Mouse (Mus musculus): ENCODE results near the gene Ifne. TPM values are rescaled to one million over a fixed set of nuclear protein-coding genes. Genes with fewer than 3 reads are reported as not detected.

The Ifne gene
- total and polyA plus RNA-seq, 2 experiments from 2014 or later = not detected

- 46% methylated on average over 6 of the region's 6 CpGs for WGBS
These were observed 14.9 kb downstream of the Ifne start for GRCm38 (mm10) chr4:88865011-88865569.

GRCm38 (mm10) chr4:88864599-88864998 is 15.4 kb downstream of the Ifne start:
- no peak overlapping the region for H3K4me3 ChIP-seq (ENCODE audit: low read depth, low read length)
- no peak overlapping the region for H3K9ac ChIP-seq (replicated peaks; ENCODE audit: low read depth, low read length)
- H3K36me3 ChIP-seq (replicated peaks; ENCODE audit: control insufficient read depth, insufficient read depth, low read length) = no peaks in the 10 kb centered on the region
- TF ChIP-seq EP300 (IDR thresholded peaks at IDR 0.05; ENCODE audit: low read depth) (no peak), CTCF (IDR thresholded peaks at IDR 0.05; ENCODE audit: low read depth) (no peak)
- ATAC-seq (ENCODE audit: insufficient read depth, low read depth) = no peak
- H3K9me3 ChIP-seq (replicated peaks; ENCODE audit: control insufficient read depth, low read length) = no peaks in the 10 kb centered on the region
- H3K4me2 ChIP-seq (ENCODE audit: low read depth, low read length) = peak overlapping the region; percentile 28; the same call in 1 of the 2 replicates
- peaks cover 10% of the 10 kb centered on the region; the same call in 1 of the 2 replicates for H3K27me3 ChIP-seq (ENCODE audit: control insufficient read depth, insufficient read depth, low read length)
- no peak overlapping the region for H3K27ac ChIP-seq (ENCODE audit: low read depth)
- no peak for DNase-seq (ENCODE audit: low spot score)
- WGBS = 46% methylated on average over 9 of the region's 9 CpGs
- H3K4me1 ChIP-seq (ENCODE audit: control insufficient read depth, insufficient read depth) = no peaks in the 10 kb centered on the region

More at GRCm38 (mm10) chr4:88865011-88865569, 14.9 kb downstream of the Ifne start:
- H3K4me3 ChIP-seq (ENCODE audit: low read depth, low read length) = no peak overlapping the region
- DNase-seq (ENCODE audit: low spot score) = no peak
- no peaks in the 10 kb centered on the region for H3K4me1 ChIP-seq (ENCODE audit: control insufficient read depth, insufficient read depth)
- H3K36me3 ChIP-seq (replicated peaks; ENCODE audit: control insufficient read depth, insufficient read depth, low read length) = no peaks in the 10 kb centered on the region
- H3K27me3 ChIP-seq (ENCODE audit: control insufficient read depth, insufficient read depth, low read length) = peaks cover 10% of the 10 kb centered on the region; the same call in 1 of the 2 replicates
- no peak for TF ChIP-seq CTCF (IDR thresholded peaks at IDR 0.05; ENCODE audit: low read depth)
- TF ChIP-seq EP300 (IDR thresholded peaks at IDR 0.05; ENCODE audit: low read depth) = no peak
- no peak for ATAC-seq (ENCODE audit: insufficient read depth, low read depth)
- no peaks in the 10 kb centered on the region for H3K9me3 ChIP-seq (replicated peaks; ENCODE audit: control insufficient read depth, low read length)
- H3K27ac ChIP-seq (ENCODE audit: low read depth) = no peak overlapping the region
- no peak overlapping the region for H3K9ac ChIP-seq (replicated peaks; ENCODE audit: low read depth, low read length)
- no peak overlapping the region for H3K4me2 ChIP-seq (ENCODE audit: low read depth, low read length)

- H3K27ac ChIP-seq (ENCODE audit: low read depth) = no peak overlapping the region
- TF ChIP-seq CTCF (IDR thresholded peaks at IDR 0.05; ENCODE audit: low read depth) = no peak
- no peak for TF ChIP-seq EP300 (IDR thresholded peaks at IDR 0.05; ENCODE audit: low read depth)
- no peak for ATAC-seq (ENCODE audit: insufficient read depth, low read depth)
- H3K27me3 ChIP-seq (ENCODE audit: control insufficient read depth, insufficient read depth, low read length) = peaks cover 10% of the 10 kb centered on the region; the same call in 1 of the 2 replicates
- H3K4me3 ChIP-seq (ENCODE audit: low read depth, low read length) = no peak overlapping the region
- H3K9ac ChIP-seq (replicated peaks; ENCODE audit: low read depth, low read length) = no peak overlapping the region
- WGBS = 11% methylated on average over 7 of the region's 7 CpGs
- H3K9me3 ChIP-seq (replicated peaks; ENCODE audit: control insufficient read depth, low read length) = no peaks in the 10 kb centered on the region
- no peak overlapping the region for H3K4me2 ChIP-seq (ENCODE audit: low read depth, low read length)
- no peaks in the 10 kb centered on the region for H3K4me1 ChIP-seq (ENCODE audit: control insufficient read depth, insufficient read depth)
- no peak for DNase-seq (ENCODE audit: low spot score)
- H3K36me3 ChIP-seq (replicated peaks; ENCODE audit: control insufficient read depth, insufficient read depth, low read length) = no peaks in the 10 kb centered on the region
These were observed 16.7 kb downstream of the Ifne start for GRCm38 (mm10) chr4:88863309-88863708.

GRCm38 (mm10) chr4:88859214-88859613 is 20.8 kb downstream of the Ifne start:
- no peak for ATAC-seq (ENCODE audit: insufficient read depth, low read depth)
- TF ChIP-seq CTCF (IDR thresholded peaks at IDR 0.05; ENCODE audit: low read depth) (no peak), EP300 (IDR thresholded peaks at IDR 0.05; ENCODE audit: low read depth) (no peak)

GRCm38 (mm10) chr4:88851026-88851763 is 28.8 kb downstream of the Ifne start:
- Histone ChIP-seq H3K36me3 (replicated peaks; ENCODE audit: control insufficient read depth, insufficient read depth, low read length) (no peaks in the 10 kb centered on the region), H3K27me3 (ENCODE audit: control insufficient read depth, insufficient read depth, low read length) (no peaks in the 10 kb centered on the region), H3K27ac (ENCODE audit: low read depth) (no peak overlapping the region), H3K9me3 (replicated peaks; ENCODE audit: control insufficient read depth, low read length) (no peaks in the 10 kb centered on the region), H3K9ac (replicated peaks; ENCODE audit: low read depth, low read length) (no peak overlapping the region), H3K4me2 (ENCODE audit: low read depth, low read length) (no peak overlapping the region), H3K4me3 (ENCODE audit: low read depth, low read length) (no peak overlapping the region), H3K4me1 (ENCODE audit: control insufficient read depth, insufficient read depth) (no peaks in the 10 kb centered on the region)
- TF ChIP-seq CTCF (IDR thresholded peaks at IDR 0.05; ENCODE audit: low read depth) = no peak
- no peak for TF ChIP-seq EP300 (IDR thresholded peaks at IDR 0.05; ENCODE audit: low read depth)
- DNase-seq (ENCODE audit: low spot score) = no peak
- WGBS = 61% methylated on average over 4 of the region's 4 CpGs
- no peak for ATAC-seq (ENCODE audit: insufficient read depth, low read depth)

More at GRCm38 (mm10) chr4:88859214-88859613, 20.8 kb downstream of the Ifne start:
- Histone ChIP-seq H3K36me3 (replicated peaks; ENCODE audit: control insufficient read depth, insufficient read depth, low read length) (no peaks in the 10 kb centered on the region), H3K9ac (replicated peaks; ENCODE audit: low read depth, low read length) (no peak overlapping the region), H3K4me1 (ENCODE audit: control insufficient read depth, insufficient read depth) (no peaks in the 10 kb centered on the region), H3K4me3 (ENCODE audit: low read depth, low read length) (no peak overlapping the region), H3K4me2 (ENCODE audit: low read depth, low read length) (no peak overlapping the region), H3K27ac (ENCODE audit: low read depth) (no peak overlapping the region), H3K27me3 (ENCODE audit: control insufficient read depth, insufficient read depth, low read length) (peaks cover 4% of the 10 kb centered on the region; the same call in 1 of the 2 replicates), H3K9me3 (replicated peaks; ENCODE audit: control insufficient read depth, low read length) (no peaks in the 10 kb centered on the region)
- DNase-seq (ENCODE audit: low spot score) = no peak
